Mouse (Mus musculus) limb, embryonic 14.5 days (tissue): ENCODE data around the gene Arfip1. TPM values are rescaled to one million over a fixed set of nuclear protein-coding genes. Genes with fewer than 3 reads are reported as not detected.

Source experiments
- ATAC-seq: fragments of 200-750 bp; cut with Nextera tagmentation; 2 replicates; pipeline ENCODE4 v1.8.0; 2017; ENCODE audit warnings: low read depth, moderate number of reproducible peaks, moderate TSS enrichment; ENCODE audit not compliant: low FRiP score
- DNase-seq: peaks from one replicate; pipeline ENCODE4 v3.0.0-alpha.2; 2015; ENCODE audit warnings: low spot score
- H3K27ac ChIP-seq: fragments of 300-500 bp; sonication (generic); replicated peaks from 2 replicates; pipeline ENCODE4 v1.5.1; 2014; ENCODE audit warnings: low read depth, mild to moderate bottlenecking, low read length, moderate library complexity, mixed read lengths
- H3K27me3 ChIP-seq: fragments of 300-500 bp; sonication (generic); 2 replicates; pipeline ENCODE4 v1.6.1; 2014; ENCODE audit warnings: low read length, mixed read lengths; ENCODE audit not compliant: control insufficient read depth, insufficient read depth
- H3K36me3 ChIP-seq: fragments of 300-500 bp; sonication (generic); 2 replicates; pipeline ENCODE4 v1.6.1; 2014; ENCODE audit warnings: mild to moderate bottlenecking, low read length, moderate library complexity, mixed read lengths; ENCODE audit not compliant: control insufficient read depth, insufficient read depth
- H3K4me1 ChIP-seq: fragments of 300-500 bp; sonication (generic); 2 replicates; pipeline ENCODE4 v1.6.1; 2014; ENCODE audit warnings: antibody characterized with exemption, low read length, mixed read lengths; ENCODE audit not compliant: control insufficient read depth, insufficient read depth
- H3K4me2 ChIP-seq: fragments of 300-500 bp; sonication (generic); replicated peaks from 2 replicates; pipeline ENCODE4 v1.6.1; 2014; ENCODE audit warnings: low read depth, mild to moderate bottlenecking, low read length, moderate library complexity; ENCODE audit not compliant: severe bottlenecking
- H3K4me3 ChIP-seq: fragments of 300-500 bp; sonication (generic); replicated peaks from 2 replicates; pipeline ENCODE4 v1.5.1; 2014; ENCODE audit warnings: low read length
- H3K9ac ChIP-seq: fragments of 300-500 bp; sonication (generic); 2 replicates; pipeline ENCODE4 v1.6.1; 2014; ENCODE audit warnings: mild to moderate bottlenecking, low read depth, low read length, moderate library complexity; ENCODE audit not compliant: severe bottlenecking
- H3K9me3 ChIP-seq: fragments of 300-500 bp; sonication (generic); 2 replicates; pipeline ENCODE4 v1.6.1; 2016; ENCODE audit warnings: low read length; ENCODE audit not compliant: control insufficient read depth
- POLR2A ChIP-seq: fragments of 200-500 bp; IDR thresholded peaks from 2 replicates; pipeline ENCODE4 v1.8.0; 2012; ENCODE audit warnings: inconsistent platforms, mild to moderate bottlenecking, moderate library complexity, borderline replicate concordance; ENCODE audit not compliant: insufficient read depth, insufficient read length; ENCODE audit errors: extremely low read depth
- WGBS: fragments of 180-500 bp; shearing (Covaris S2); extraction: QIAGEN DNeasy Blood & Tissue Kit; methylation state at CpG from one replicate; pipeline ENCODE4 v1.1.7; 2014; 5-methylcytosine and 5-hydroxymethylcytosine counted together
- polyA plus RNA-seq, 2 experiments: library from polyadenylated mRNA; depleted of rRNA in 1 of 2; stranded (reverse) in 1 of 2; unstranded in 1 of 2; fragments of >200 nt; fragmentation: Nextera tagmentation in 1 of 2; extraction: Ambion mirVana in 1 of 2; gene quantifications; 2 replicates each; pipeline versions ENCODE4 v1.2.1 to v1.2.3; 2012 to 2014

Gene Arfip1
- polyA plus RNA-seq, 2 experiments = 30.2 to 56.9 TPM

- no peaks in the 10 kb centered on the region for H3K36me3 ChIP-seq
- no peaks in the 10 kb centered on the region for H3K9me3 ChIP-seq
- no peak for TF ChIP-seq POLR2A
- H3K4me3 ChIP-seq = no peak overlapping the region
- no peak for ATAC-seq
- H3K27me3 ChIP-seq = no peaks in the 10 kb centered on the region
- no peak for DNase-seq
- H3K4me2 ChIP-seq = no peak overlapping the region
- H3K4me1 ChIP-seq = peaks cover 26% of the 10 kb centered on the region
- no peak overlapping the region for H3K27ac ChIP-seq
- WGBS = 93% methylated on average over 4 of the region's 4 CpGs
- no peak overlapping the region for H3K9ac ChIP-seq
Observed at GRCm38 (mm10) chr3:84471146-84471545, 111.3 kb downstream of the Arfip1 start.

- TF ChIP-seq POLR2A = no peak
- Histone ChIP-seq H3K9me3 (no peaks in the 10 kb centered on the region), H3K9ac (no peak overlapping the region), H3K4me1 (peaks cover 11% of the 10 kb centered on the region), H3K4me2 (no peak overlapping the region), H3K36me3 (no peaks in the 10 kb centered on the region), H3K4me3 (no peak overlapping the region), H3K27ac (no peak overlapping the region), H3K27me3 (no peaks in the 10 kb centered on the region)
- no peak for DNase-seq
- 50% methylated on average over 4 of the region's 4 CpGs for WGBS
- ATAC-seq = no peak
Observed at GRCm38 (mm10) chr3:84468111-84468453, 114.3 kb downstream of the Arfip1 start.

GRCm38 (mm10) chr3:84467419-84468110 lies 114.9 kb downstream of the Arfip1 start:
- DNase-seq (no peak), ATAC-seq (no peak)
- H3K27ac ChIP-seq = no peak overlapping the region
- H3K9me3 ChIP-seq = no peaks in the 10 kb centered on the region
- no peak overlapping the region for H3K4me2 ChIP-seq
- H3K36me3 ChIP-seq = no peaks in the 10 kb centered on the region
- 58% methylated on average over 10 of the region's 10 CpGs for WGBS
- no peak for TF ChIP-seq POLR2A
- H3K27me3 ChIP-seq = no peaks in the 10 kb centered on the region
- H3K9ac ChIP-seq = no peak overlapping the region
- no peak overlapping the region for H3K4me3 ChIP-seq
- peaks cover 6% of the 10 kb centered on the region for H3K4me1 ChIP-seq

- Histone ChIP-seq H3K9ac (no peak overlapping the region), H3K4me3 (no peak overlapping the region)
- 77% methylated on average over 6 of the region's 6 CpGs for WGBS
Observed at GRCm38 (mm10) chr3:84465822-84466500, 116.5 kb downstream of the Arfip1 start.

GRCm38 (mm10) chr3:84461687-84462086 lies 120.7 kb downstream of the Arfip1 start:
- Histone ChIP-seq H3K27ac (no peak overlapping the region), H3K27me3 (no peaks in the 10 kb centered on the region), H3K4me3 (no peak overlapping the region), H3K4me1 (no peaks in the 10 kb centered on the region), H3K9me3 (no peaks in the 10 kb centered on the region), H3K36me3 (no peaks in the 10 kb centered on the region), H3K4me2 (no peak overlapping the region), H3K9ac (no peak overlapping the region)
- TF ChIP-seq POLR2A = no peak
- ATAC-seq = no peak
- DNase-seq = no peak
- 36% methylated on average over 4 of the region's 4 CpGs for WGBS

More at GRCm38 (mm10) chr3:84465822-84466500, 116.5 kb downstream of the Arfip1 start:
- DNase-seq (no peak), ATAC-seq (no peak)
- 0 out of 2 replicates have a peak, but pooled peaks cover 3% of the 10 kb centered on the region for H3K4me1 ChIP-seq
- no peak for TF ChIP-seq POLR2A
- H3K4me2 ChIP-seq = no peak overlapping the region
- no peaks in the 10 kb centered on the region for H3K36me3 ChIP-seq
- H3K9me3 ChIP-seq = no peaks in the 10 kb centered on the region
- no peak overlapping the region for H3K27ac ChIP-seq
- no peaks in the 10 kb centered on the region for H3K27me3 ChIP-seq
